Mouse (Mus musculus): ENCODE results near the gene Cyp39a1.

GRCm38 (mm10) chr17:43711557-43712352 lies 44.5 kb downstream of the Cyp39a1 start:
- TF ChIP-seq POLR2A (IDR thresholded peaks at IDR 0.05; ENCODE audit: borderline replicate concordance, extremely low read depth, insufficient read depth, insufficient read length, poor library complexity, severe bottlenecking): no peak
- no peak for TF ChIP-seq CTCF (IDR thresholded peaks at IDR 0.05; ENCODE audit: borderline replicate concordance, extremely low read depth, insufficient read depth, insufficient read length)

All from brain, embryonic 14.5 days (tissue).